Mouse (Mus musculus): ENCODE results near the gene Ninj1. TPM values are rescaled to one million over a fixed set of nuclear protein-coding genes. Genes with fewer than 3 reads are reported as not detected.

Ninj1 gene
- polyA plus RNA-seq, 1 experiment from 2014 or later, result 30.0 TPM

- H3K27me3 ChIP-seq (replicated peaks; ENCODE audit: control insufficient read depth, insufficient read depth, low read length), result no peaks in the 10 kb centered on the region
- H3K9ac ChIP-seq (ENCODE audit: low read length), result no peak overlapping the region
- no peak overlapping the region for H3K4me2 ChIP-seq (ENCODE audit: low read length)
- WGBS, result 76% methylated on average over 4 of the region's 4 CpGs
- H3K4me3 ChIP-seq (ENCODE audit: low read depth, low read length), result no peak overlapping the region
- no peak overlapping the region for H3K27ac ChIP-seq (ENCODE audit: low read depth, low read length)
- DNase-seq (ENCODE audit: low spot score), result no peak
- H3K36me3 ChIP-seq (ENCODE audit: control insufficient read depth, insufficient read depth, low read length), result no peaks in the 10 kb centered on the region
- ATAC-seq, result no peak
- H3K4me1 ChIP-seq (ENCODE audit: control insufficient read depth, insufficient read depth, low read length), result peaks cover 10% of the 10 kb centered on the region
- no peaks in the 10 kb centered on the region for H3K9me3 ChIP-seq (replicated peaks; ENCODE audit: control insufficient read depth, low read length)
Measured at GRCm38 (mm10) chr13:49219367-49219766, 32.1 kb downstream of the Ninj1 start.

- no peaks in the 10 kb centered on the region for H3K9me3 ChIP-seq (replicated peaks; ENCODE audit: control insufficient read depth, low read length)
Measured at GRCm38 (mm10) chr13:49220912-49221311, 33.6 kb downstream of the Ninj1 start.

GRCm38 (mm10) chr13:49224314-49224713 lies 37.0 kb downstream of the Ninj1 start:
- H3K27ac ChIP-seq (ENCODE audit: low read depth, low read length), result no peak overlapping the region
- no peaks in the 10 kb centered on the region for H3K9me3 ChIP-seq (replicated peaks; ENCODE audit: control insufficient read depth, low read length)
- H3K4me3 ChIP-seq (ENCODE audit: low read depth, low read length), result no peak overlapping the region
- 21% methylated on average over 10 of the region's 10 CpGs for WGBS
- no peaks in the 10 kb centered on the region for H3K36me3 ChIP-seq (ENCODE audit: control insufficient read depth, insufficient read depth, low read length)
- H3K4me1 ChIP-seq (ENCODE audit: control insufficient read depth, insufficient read depth, low read length), result no peaks in the 10 kb centered on the region
- H3K27me3 ChIP-seq (replicated peaks; ENCODE audit: control insufficient read depth, insufficient read depth, low read length), result no peaks in the 10 kb centered on the region
- ATAC-seq (no peak), DNase-seq (ENCODE audit: low spot score) (peak; percentile 55)
- no peak overlapping the region for H3K4me2 ChIP-seq (ENCODE audit: low read length)
- H3K9ac ChIP-seq (ENCODE audit: low read length), result no peak overlapping the region

More at GRCm38 (mm10) chr13:49220912-49221311, 33.6 kb downstream of the Ninj1 start:
- DNase-seq (ENCODE audit: low spot score), result no peak
- H3K4me1 ChIP-seq (ENCODE audit: control insufficient read depth, insufficient read depth, low read length), result no peaks in the 10 kb centered on the region
- H3K4me2 ChIP-seq (ENCODE audit: low read length), result no peak overlapping the region
- no peak for ATAC-seq
- H3K27me3 ChIP-seq (replicated peaks; ENCODE audit: control insufficient read depth, insufficient read depth, low read length), result no peaks in the 10 kb centered on the region
- H3K9ac ChIP-seq (ENCODE audit: low read length), result no peak overlapping the region
- no peak overlapping the region for H3K27ac ChIP-seq (ENCODE audit: low read depth, low read length)
- 22% methylated on average over 5 of the region's 5 CpGs for WGBS
- H3K4me3 ChIP-seq (ENCODE audit: low read depth, low read length), result no peak overlapping the region
- H3K36me3 ChIP-seq (ENCODE audit: control insufficient read depth, insufficient read depth, low read length), result no peaks in the 10 kb centered on the region

- no peak for ATAC-seq
- Histone ChIP-seq H3K4me1 (ENCODE audit: control insufficient read depth, insufficient read depth, low read length) (no peaks in the 10 kb centered on the region), H3K4me3 (ENCODE audit: low read depth, low read length) (no peak overlapping the region), H3K36me3 (ENCODE audit: control insufficient read depth, insufficient read depth, low read length) (no peaks in the 10 kb centered on the region), H3K4me2 (ENCODE audit: low read length) (no peak overlapping the region), H3K9me3 (replicated peaks; ENCODE audit: control insufficient read depth, low read length) (no peaks in the 10 kb centered on the region), H3K27ac (ENCODE audit: low read depth, low read length) (no peak overlapping the region), H3K9ac (ENCODE audit: low read length) (no peak overlapping the region), H3K27me3 (replicated peaks; ENCODE audit: control insufficient read depth, insufficient read depth, low read length) (no peaks in the 10 kb centered on the region)
- DNase-seq (ENCODE audit: low spot score), result no peak
- WGBS, result 25% methylated on average over 6 of the region's 6 CpGs
Measured at GRCm38 (mm10) chr13:49224729-49225128, 37.4 kb downstream of the Ninj1 start.

GRCm38 (mm10) chr13:49225159-49225558 lies 37.9 kb downstream of the Ninj1 start:
- Histone ChIP-seq H3K9me3 (replicated peaks; ENCODE audit: control insufficient read depth, low read length) (no peaks in the 10 kb centered on the region), H3K36me3 (ENCODE audit: control insufficient read depth, insufficient read depth, low read length) (no peaks in the 10 kb centered on the region), H3K4me2 (ENCODE audit: low read length) (no peak overlapping the region), H3K4me1 (ENCODE audit: control insufficient read depth, insufficient read depth, low read length) (no peaks in the 10 kb centered on the region), H3K27ac (ENCODE audit: low read depth, low read length) (no peak overlapping the region), H3K9ac (ENCODE audit: low read length) (no peak overlapping the region), H3K4me3 (ENCODE audit: low read depth, low read length) (no peak overlapping the region), H3K27me3 (replicated peaks; ENCODE audit: control insufficient read depth, insufficient read depth, low read length) (no peaks in the 10 kb centered on the region)
- no peak for ATAC-seq
- DNase-seq (ENCODE audit: low spot score), result no peak
- WGBS, result 78% methylated on average over 3 of the region's 3 CpGs

GRCm38 (mm10) chr13:49225633-49226032 lies 38.3 kb downstream of the Ninj1 start:
- 37% methylated on average over 4 of the region's 4 CpGs for WGBS
- H3K36me3 ChIP-seq (ENCODE audit: control insufficient read depth, insufficient read depth, low read length), result no peaks in the 10 kb centered on the region
- no peak overlapping the region for H3K9ac ChIP-seq (ENCODE audit: low read length)
- H3K9me3 ChIP-seq (replicated peaks; ENCODE audit: control insufficient read depth, low read length), result no peaks in the 10 kb centered on the region
- H3K4me3 ChIP-seq (ENCODE audit: low read depth, low read length), result no peak overlapping the region
- no peak for ATAC-seq
- H3K27ac ChIP-seq (ENCODE audit: low read depth, low read length), result no peak overlapping the region
- no peak overlapping the region for H3K4me2 ChIP-seq (ENCODE audit: low read length)
- H3K4me1 ChIP-seq (ENCODE audit: control insufficient read depth, insufficient read depth, low read length), result no peaks in the 10 kb centered on the region
- H3K27me3 ChIP-seq (replicated peaks; ENCODE audit: control insufficient read depth, insufficient read depth, low read length), result no peaks in the 10 kb centered on the region
- DNase-seq (ENCODE audit: low spot score), result no peak

GRCm38 (mm10) chr13:49233792-49234572 lies 46.7 kb downstream of the Ninj1 start:
- DNase-seq (ENCODE audit: low spot score) (no peak), ATAC-seq (no peak)
- Histone ChIP-seq H3K27ac (ENCODE audit: low read depth, low read length) (no peak overlapping the region), H3K9me3 (replicated peaks; ENCODE audit: control insufficient read depth, low read length) (no peaks in the 10 kb centered on the region), H3K4me3 (ENCODE audit: low read depth, low read length) (no peak overlapping the region), H3K4me1 (ENCODE audit: control insufficient read depth, insufficient read depth, low read length) (no peaks in the 10 kb centered on the region), H3K27me3 (replicated peaks; ENCODE audit: control insufficient read depth, insufficient read depth, low read length) (no peaks in the 10 kb centered on the region), H3K9ac (ENCODE audit: low read length) (no peak overlapping the region), H3K4me2 (ENCODE audit: low read length) (no peak overlapping the region), H3K36me3 (ENCODE audit: control insufficient read depth, insufficient read depth, low read length) (no peaks in the 10 kb centered on the region)
- WGBS, result 79% methylated on average over 8 of the region's 8 CpGs

GRCm38 (mm10) chr13:49234711-49235110 lies 47.4 kb downstream of the Ninj1 start:
- H3K4me3 ChIP-seq (ENCODE audit: low read depth, low read length), result no peak overlapping the region
- 94% methylated on average over 4 of the region's 4 CpGs for WGBS
- ATAC-seq (no peak), DNase-seq (ENCODE audit: low spot score) (no peak)
- no peaks in the 10 kb centered on the region for H3K36me3 ChIP-seq (ENCODE audit: control insufficient read depth, insufficient read depth, low read length)
- no peak overlapping the region for H3K4me2 ChIP-seq (ENCODE audit: low read length)
- no peak overlapping the region for H3K27ac ChIP-seq (ENCODE audit: low read depth, low read length)
- H3K9ac ChIP-seq (ENCODE audit: low read length), result no peak overlapping the region
- H3K27me3 ChIP-seq (replicated peaks; ENCODE audit: control insufficient read depth, insufficient read depth, low read length), result no peaks in the 10 kb centered on the region
- H3K4me1 ChIP-seq (ENCODE audit: control insufficient read depth, insufficient read depth, low read length), result no peaks in the 10 kb centered on the region
- H3K9me3 ChIP-seq (replicated peaks; ENCODE audit: control insufficient read depth, low read length), result no peaks in the 10 kb centered on the region

- H3K9ac ChIP-seq (ENCODE audit: low read length), result no peak overlapping the region
- no peaks in the 10 kb centered on the region for H3K27me3 ChIP-seq (replicated peaks; ENCODE audit: control insufficient read depth, insufficient read depth, low read length)
- 88% methylated on average over 8 of the region's 8 CpGs for WGBS
- DNase-seq (ENCODE audit: low spot score) (no peak), ATAC-seq (no peak)
- no peak overlapping the region for H3K4me2 ChIP-seq (ENCODE audit: low read length)
- no peaks in the 10 kb centered on the region for H3K36me3 ChIP-seq (ENCODE audit: control insufficient read depth, insufficient read depth, low read length)
- no peaks in the 10 kb centered on the region for H3K4me1 ChIP-seq (ENCODE audit: control insufficient read depth, insufficient read depth, low read length)
- H3K9me3 ChIP-seq (replicated peaks; ENCODE audit: control insufficient read depth, low read length), result no peaks in the 10 kb centered on the region
- H3K4me3 ChIP-seq (ENCODE audit: low read depth, low read length), result no peak overlapping the region
- no peak overlapping the region for H3K27ac ChIP-seq (ENCODE audit: low read depth, low read length)
Measured at GRCm38 (mm10) chr13:49237617-49238016, 50.3 kb downstream of the Ninj1 start.

Measured in forebrain, embryonic 14.5 days (tissue).